Mouse (Mus musculus) stomach, embryonic 14.5 days (tissue): Measurements from ENCODE around the gene Cebpz. TPM values are rescaled to one million over a fixed set of nuclear protein-coding genes. Genes with fewer than 3 reads are reported as not detected.

Source experiments
- ATAC-seq: fragments of 200-750 bp; cut with Nextera tagmentation; 2 replicates; pipeline ENCODE4 v1.8.0; 2017; ENCODE audit warnings: low read depth, moderate TSS enrichment; ENCODE audit not compliant: insufficient number of reproducible peaks, insufficient read depth, low FRiP score
- H3K27ac ChIP-seq: fragments of 300-500 bp; sonication (generic); 2 replicates; pipeline ENCODE4 v1.5.1; 2014; ENCODE audit warnings: mild to moderate bottlenecking, low read length, moderate library complexity, mixed read lengths
- H3K27me3 ChIP-seq: fragments of 300-500 bp; sonication (generic); 2 replicates; pipeline ENCODE4 v1.6.1; 2014; ENCODE audit warnings: low read length, control low read depth, mixed read lengths; ENCODE audit not compliant: control insufficient read depth, insufficient read depth
- H3K36me3 ChIP-seq: fragments of 300-500 bp; sonication (generic); 2 replicates; pipeline ENCODE4 v1.6.1; 2014; ENCODE audit warnings: mild to moderate bottlenecking, control low read depth, low read length, moderate library complexity, mixed read lengths; ENCODE audit not compliant: control insufficient read depth, insufficient read depth
- H3K4me1 ChIP-seq: fragments of 300-500 bp; sonication (generic); 2 replicates; pipeline ENCODE4 v1.6.1; 2014; ENCODE audit warnings: low read length, control low read depth, mixed read lengths; ENCODE audit not compliant: control insufficient read depth, insufficient read depth
- H3K4me2 ChIP-seq: fragments of 300-500 bp; sonication (generic); replicated peaks from 2 replicates; pipeline ENCODE4 v1.6.1; 2014; ENCODE audit warnings: low read depth, low read length, control low read depth
- H3K4me3 ChIP-seq: fragments of 300-500 bp; sonication (generic); 2 replicates; pipeline ENCODE4 v1.5.1; 2014; ENCODE audit warnings: low read depth, low read length, control low read depth
- H3K9ac ChIP-seq: fragments of 300-500 bp; sonication (generic); replicated peaks from 2 replicates; pipeline ENCODE4 v1.6.1; 2014; ENCODE audit warnings: low read depth, mild to moderate bottlenecking, control low read depth, low read length, moderate library complexity, mixed read lengths
- H3K9me3 ChIP-seq: fragments of 300-500 bp; sonication (generic); 2 replicates; pipeline ENCODE4 v1.6.1; 2016; ENCODE audit warnings: low read depth, low read length, control low read depth; ENCODE audit not compliant: control insufficient read depth
- WGBS: fragments of 180-500 bp; shearing (Covaris S2); extraction: QIAGEN DNeasy Blood & Tissue Kit; methylation state at CpG from one replicate; pipeline ENCODE4 v1.1.7; 2014; 5-methylcytosine and 5-hydroxymethylcytosine counted together
- polyA plus RNA-seq: library from polyadenylated mRNA; unstranded; fragments of >200 nt; fragmentation: Nextera tagmentation; extraction: Ambion mirVana; gene quantifications from 2 replicates; pipeline ENCODE4 v1.2.1, GENCODE M21; 2014

Cebpz gene
- polyA plus RNA-seq, 1 experiment from 2014 or later, result 61.0 TPM

DNA sequence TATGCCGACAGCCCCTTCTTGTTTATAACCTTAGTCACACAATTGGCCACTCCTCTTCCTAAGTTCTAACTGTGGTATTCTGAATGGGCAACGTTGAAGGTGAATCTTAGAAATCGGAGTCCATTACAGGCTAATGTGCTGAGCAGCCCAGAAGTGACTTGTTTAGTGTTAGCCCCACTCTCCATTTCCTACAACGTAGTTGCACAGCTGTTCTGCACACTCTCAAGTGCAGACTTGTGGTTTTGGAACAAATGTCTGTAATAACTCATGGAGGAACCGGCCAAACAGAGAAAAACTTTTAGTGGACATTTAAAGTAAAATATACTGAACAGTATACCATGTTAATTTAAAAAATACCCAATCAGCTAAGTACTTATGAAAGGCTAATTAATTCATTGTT, 15.2 kb upstream of the Cebpz start:
- no peak for ATAC-seq
- Histone ChIP-seq H3K27me3 (no peaks in the 10 kb centered on the region), H3K36me3 (peaks cover 55% of the 10 kb centered on the region), H3K27ac (no peak overlapping the region), H3K9ac (no peak overlapping the region), H3K4me2 (no peak overlapping the region), H3K4me3 (no peak overlapping the region), H3K9me3 (no peaks in the 10 kb centered on the region), H3K4me1 (no peaks in the 10 kb centered on the region)
- WGBS, result 86% methylated on average over 5 of the region's 5 CpGs

- 92% methylated on average over 5 of the region's 5 CpGs for WGBS
- H3K27ac ChIP-seq, result no peak overlapping the region
- no peaks in the 10 kb centered on the region for H3K9me3 ChIP-seq
- no peak overlapping the region for H3K9ac ChIP-seq
- H3K36me3 ChIP-seq, result peaks cover 53% of the 10 kb centered on the region
- no peak overlapping the region for H3K4me2 ChIP-seq
- H3K4me1 ChIP-seq, result no peaks in the 10 kb centered on the region
- H3K4me3 ChIP-seq, result no peak overlapping the region
- ATAC-seq, result no peak
- H3K27me3 ChIP-seq, result no peaks in the 10 kb centered on the region
These were observed 14.4 kb upstream of the Cebpz start for GRCm38 (mm10) chr17:78951225-78951624.

DNA sequence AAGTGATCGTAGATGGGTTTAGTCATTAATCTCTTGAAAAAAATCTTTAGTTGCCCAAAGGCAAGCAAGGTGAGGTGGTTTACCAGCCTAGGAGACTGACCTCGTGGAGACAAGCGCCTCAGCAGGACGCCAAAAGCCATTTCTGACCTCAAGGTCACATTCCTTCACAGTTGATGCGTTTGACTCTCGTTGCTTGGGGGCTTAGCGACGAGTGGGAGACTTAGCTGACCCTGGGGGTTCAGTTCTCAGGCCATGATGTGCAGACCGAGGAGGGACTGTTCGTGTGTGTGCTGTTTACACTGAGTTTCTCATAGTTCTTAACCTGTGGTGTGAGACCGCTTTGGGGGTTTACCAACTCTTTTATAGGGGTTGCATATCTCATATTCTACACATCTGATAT, 5.7 kb upstream of the Cebpz start:
- WGBS, result 45% methylated on average over 11 of the region's 11 CpGs
- Histone ChIP-seq H3K4me2 (no peak overlapping the region), H3K4me1 (peaks cover 3% of the 10 kb centered on the region; the same call in 1 of the 2 replicates), H3K4me3 (no peak overlapping the region), H3K9me3 (no peaks in the 10 kb centered on the region), H3K36me3 (peaks cover 28% of the 10 kb centered on the region), H3K9ac (no peak overlapping the region), H3K27me3 (no peaks in the 10 kb centered on the region), H3K27ac (no peak overlapping the region)
- ATAC-seq, result no peak

- Histone ChIP-seq H3K36me3 (peaks cover 29% of the 10 kb centered on the region), H3K9me3 (no peaks in the 10 kb centered on the region), H3K9ac (no peak overlapping the region), H3K27ac (no peak overlapping the region), H3K4me1 (peaks cover 5% of the 10 kb centered on the region; the same call in 1 of the 2 replicates), H3K4me3 (no peak overlapping the region), H3K27me3 (no peaks in the 10 kb centered on the region), H3K4me2 (no peak overlapping the region)
- WGBS, result 87% methylated on average over 4 of the region's 4 CpGs
- ATAC-seq, result no peak
These were observed 2.1 kb upstream of the Cebpz start for GRCm38 (mm10) chr17:78938927-78939326.

DNA sequence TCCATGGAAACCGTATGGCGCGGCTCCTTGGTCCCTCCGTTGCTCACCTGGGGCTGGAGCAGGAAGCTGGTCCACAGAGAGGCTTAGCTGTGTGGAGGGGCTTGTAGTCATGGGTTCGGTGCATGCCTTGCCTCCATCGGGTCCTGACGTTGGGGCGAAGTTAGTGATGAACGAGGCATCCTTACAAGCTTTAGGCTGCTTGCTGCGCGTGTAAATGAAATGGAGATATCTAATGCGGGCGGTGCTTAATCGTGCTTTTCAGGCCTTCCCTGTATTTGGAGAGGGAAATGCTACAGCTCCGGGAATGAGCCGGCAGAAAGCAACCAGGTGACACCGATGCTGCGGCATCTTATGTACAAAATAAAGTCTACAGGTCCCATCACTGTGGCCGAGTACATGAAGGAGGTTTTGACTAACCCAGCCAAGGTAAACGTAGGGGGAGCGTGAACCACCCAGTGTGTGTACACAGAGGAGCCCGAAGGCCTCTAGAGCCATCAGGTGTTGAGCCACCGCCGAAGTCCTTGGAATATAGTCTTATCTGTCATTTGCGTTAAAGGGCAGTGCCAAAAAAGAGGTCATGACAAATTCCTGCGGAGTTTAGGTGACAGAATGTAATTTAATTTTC, 475 bp upstream of the Cebpz start:
- Histone ChIP-seq H3K9me3 (no peaks in the 10 kb centered on the region), H3K27ac (no peak overlapping the region), H3K36me3 (peaks cover 34% of the 10 kb centered on the region), H3K4me1 (peaks cover 5% of the 10 kb centered on the region; the same call in 1 of the 2 replicates), H3K4me3 (peak overlapping the region; percentile 93), H3K4me2 (peak overlapping the region; percentile 53), H3K27me3 (no peaks in the 10 kb centered on the region), H3K9ac (peak overlapping the region; percentile 56)
- 7% methylated on average over 26 of the region's 26 CpGs for WGBS
- peak; percentile 38; the same call in 1 of the 2 replicates for ATAC-seq

DNA sequence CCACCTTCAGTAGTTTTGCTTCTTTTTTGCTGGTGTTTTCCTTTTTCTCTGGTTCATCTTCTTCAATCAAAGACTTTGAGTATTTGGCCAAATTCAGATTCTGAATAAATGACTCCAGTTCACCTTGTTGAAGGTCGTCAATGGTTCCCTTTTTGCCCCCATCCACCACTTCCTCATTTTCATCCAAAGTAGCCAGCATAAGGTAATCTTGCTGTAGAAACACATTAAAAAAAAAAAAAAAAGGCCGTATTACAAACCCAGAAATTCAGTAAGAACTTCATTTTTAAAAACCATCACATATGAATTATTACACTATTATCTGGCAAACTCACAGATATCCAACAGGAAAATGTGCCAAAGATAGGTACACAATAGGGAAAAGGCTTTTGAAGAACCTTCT, 1.0 kb downstream of the Cebpz start:
- Histone ChIP-seq H3K9ac (peak overlapping the region; percentile 74; the same call in 1 of the 2 replicates), H3K27ac (no peak overlapping the region), H3K4me1 (peaks cover 5% of the 10 kb centered on the region; the same call in 1 of the 2 replicates), H3K27me3 (no peaks in the 10 kb centered on the region), H3K4me2 (peak overlapping the region; percentile 66), H3K4me3 (peak overlapping the region; percentile 93), H3K9me3 (no peaks in the 10 kb centered on the region), H3K36me3 (peaks cover 39% of the 10 kb centered on the region)
- WGBS, result 77% methylated on average over 2 of the region's 2 CpGs
- ATAC-seq, result no peak

- ATAC-seq, result no peak
These were observed 19.2 kb downstream of the Cebpz start for GRCm38 (mm10) chr17:78917696-78918095.

DNA sequence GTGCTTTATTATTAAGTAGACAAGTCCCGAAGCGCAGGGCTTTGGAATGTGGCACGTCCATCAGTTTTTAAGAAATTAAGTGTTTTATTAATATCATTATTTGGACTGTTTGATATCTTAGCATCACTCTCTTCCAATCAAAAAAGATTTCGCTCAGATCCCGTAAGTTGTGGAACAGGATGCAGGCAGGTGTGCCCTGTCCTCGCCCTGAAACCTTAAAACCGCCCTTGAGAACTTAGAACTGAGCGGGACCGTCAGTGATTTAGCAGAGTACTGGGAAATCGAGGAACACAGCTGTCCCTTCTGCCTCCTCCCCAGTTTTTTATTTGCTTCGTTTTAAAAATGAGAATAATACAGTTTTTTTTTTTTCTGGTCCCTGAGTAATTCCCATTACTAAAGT, 20.0 kb downstream of the Cebpz start:
- WGBS, result 1% methylated on average over 11 of the region's 11 CpGs
- Histone ChIP-seq H3K27ac (peak overlapping the region; percentile 74; the same call in 1 of the 2 replicates), H3K4me2 (peak overlapping the region; percentile 65), H3K4me1 (peaks cover 11% of the 10 kb centered on the region; the same call in 1 of the 2 replicates), H3K4me3 (peak overlapping the region; percentile 57), H3K9ac (peak overlapping the region; percentile 57), H3K27me3 (no peaks in the 10 kb centered on the region), H3K9me3 (no peaks in the 10 kb centered on the region), H3K36me3 (peaks cover 29% of the 10 kb centered on the region; the same call in 1 of the 2 replicates)
- ATAC-seq, result no peak

More at GRCm38 (mm10) chr17:78917696-78918095, 19.2 kb downstream of the Cebpz start:
- H3K4me2 ChIP-seq, result peak overlapping the region; percentile 65
- no peak overlapping the region; the same call in 1 of the 2 replicates for H3K4me3 ChIP-seq
- H3K9me3 ChIP-seq, result no peaks in the 10 kb centered on the region
- 51% methylated on average over 6 of the region's 6 CpGs for WGBS
- H3K4me1 ChIP-seq, result peaks cover 11% of the 10 kb centered on the region; the same call in 1 of the 2 replicates
- H3K9ac ChIP-seq, result no peak overlapping the region
- H3K36me3 ChIP-seq, result peaks cover 36% of the 10 kb centered on the region
- no peak overlapping the region for H3K27ac ChIP-seq
- H3K27me3 ChIP-seq, result no peaks in the 10 kb centered on the region
